Mouse (Mus musculus): ENCODE measurements around the gene Depp1.

The Depp1 gene

GRCm38 (mm10) chr6:116679563-116680288 is 29.3 kb downstream of the Depp1 start:
- DNase-seq (ENCODE audit: low read depth, low spot score), result no peak

- DNase-seq (ENCODE audit: low read depth, low spot score), result no peak
Measured at GRCm38 (mm10) chr6:116682317-116682716, 31.9 kb downstream of the Depp1 start.

- DNase-seq (ENCODE audit: low read depth, low spot score), result no peak
Measured at GRCm38 (mm10) chr6:116693639-116694038, 43.2 kb downstream of the Depp1 start.

- DNase-seq (ENCODE audit: low read depth, low spot score), result no peak
Measured at GRCm38 (mm10) chr6:116694346-116694745, 43.9 kb downstream of the Depp1 start.

GRCm38 (mm10) chr6:116697413-116697812 is 47.0 kb downstream of the Depp1 start:
- peak; percentile 59 for DNase-seq (ENCODE audit: low read depth, low spot score)

GRCm38 (mm10) chr6:116697896-116698425 is 47.6 kb downstream of the Depp1 start:
- no peak for DNase-seq (ENCODE audit: low read depth, low spot score)

GRCm38 (mm10) chr6:116700821-116701220 is 50.4 kb downstream of the Depp1 start:
- DNase-seq (ENCODE audit: low read depth, low spot score), result no peak

Data from R1 (cell line).